Mouse (Mus musculus) MEL (cell line): Measurements from ENCODE around the gene Cxcl3.

Source experiments
- CTCF ChIP-seq, 3 experiments: IDR thresholded peaks in 2 of 3; conservative IDR thresholded peaks in 1 of 3; 2 replicates each; pipeline ENCODE4 v1.5.1; 2011 to 2012; ENCODE audit warnings: low read length in 3 of 3, low read depth in 2 of 3, mild to moderate bottlenecking in 2 of 3, improper control_type of control experiment in 1 of 3, inconsistent platforms in 1 of 3, mixed read lengths in 1 of 3, moderate library complexity in 1 of 3; ENCODE audit not compliant: control insufficient read depth in 1 of 3, insufficient read depth in 1 of 3, poor library complexity in 1 of 3, severe bottlenecking in 1 of 3
- E2F4 ChIP-seq: IDR thresholded peaks from 2 replicates; pipeline ENCODE4 v1.6.1; 2011; ENCODE audit warnings: low read depth, low read length, improper control_type of control experiment, borderline replicate concordance
- KAT2A ChIP-seq: conservative IDR thresholded peaks from 2 replicates; pipeline ENCODE4 v1.6.1; 2012; ENCODE audit warnings: low read depth, low read length, improper control_type of control experiment, inconsistent platforms
- MYC ChIP-seq: IDR thresholded peaks from 2 replicates; pipeline ENCODE4 v1.6.1; 2011; ENCODE audit warnings: low read depth, mild to moderate bottlenecking, low read length, improper control_type of control experiment, moderate library complexity
- UBTF ChIP-seq: IDR thresholded peaks from 2 replicates; pipeline ENCODE4 v1.6.1; 2012; ENCODE audit warnings: low read depth, mild to moderate bottlenecking, inconsistent platforms, low read length, improper control_type of control experiment, moderate library complexity, borderline replicate concordance; ENCODE audit not compliant: insufficient read depth
- USF2 ChIP-seq, 2 experiments: IDR thresholded peaks; 2 replicates each; pipeline ENCODE4 v1.6.1; 2011 to 2012; ENCODE audit warnings: improper control_type of control experiment in 2 of 2, low read length in 2 of 2, borderline replicate concordance in 1 of 2, inconsistent platforms in 1 of 2, low read depth in 1 of 2, mild to moderate bottlenecking in 1 of 2; ENCODE audit not compliant: insufficient read depth in 1 of 2
- ZC3H11A ChIP-seq: IDR thresholded peaks from 2 replicates; pipeline ENCODE4 v1.6.1; 2012; ENCODE audit warnings: low read depth, mild to moderate bottlenecking, inconsistent platforms, low read length, improper control_type of control experiment

DNA sequence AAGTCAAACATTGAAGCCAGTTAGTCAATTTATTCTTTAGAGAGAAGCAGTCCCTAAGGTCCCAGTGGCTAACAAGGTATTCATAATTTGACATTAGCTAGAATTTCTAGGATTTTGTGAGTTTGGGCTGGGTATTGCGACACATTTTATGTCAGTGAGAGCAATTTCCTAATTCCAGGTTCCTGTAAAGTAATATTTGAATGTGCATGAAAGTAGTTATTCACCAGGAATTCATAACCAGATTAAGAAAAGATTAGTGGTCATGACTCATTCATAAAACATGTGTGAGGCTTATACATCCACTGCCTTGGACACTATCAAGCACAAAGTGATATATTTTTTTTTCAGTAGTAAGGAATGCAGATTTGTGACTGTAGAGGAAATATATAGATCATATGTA lies 32.0 kb upstream of the Cxcl3 start:
- TF ChIP-seq UBTF (no peak), CTCF (IDR thresholded peaks at IDR 0.05 in 2 of 3, conservative IDR thresholded peaks at IDR 0.05 in 1 of 3; ENCODE audit: control insufficient read depth in 1 of 3, insufficient read depth in 1 of 3, low read depth in 2 of 3, low read length in 3 of 3, poor library complexity in 1 of 3, severe bottlenecking in 1 of 3) (no peak), KAT2A (no peak), ZC3H11A (no peak), USF2 (IDR thresholded peaks at IDR 0.05; ENCODE audit: borderline replicate concordance in 1 of 2, insufficient read depth in 1 of 2, low read depth in 1 of 2, low read length in 2 of 2) (no peak), MYC (no peak), E2F4 (no peak)
